Mouse (Mus musculus) spleen, adult 10 weeks (tissue): Measurements from ENCODE around the gene Olfr1508. TPM values are rescaled to one million over a fixed set of nuclear protein-coding genes. Genes with fewer than 3 reads are reported as not detected.

ENCODE experiments used
- polyA plus RNA-seq: library from polyadenylated mRNA; stranded (reverse); fragments of 350-450 nt; fragmentation: Illumina TruSeq; extraction: RNeasy Lipid Tissue Mini Kit (QIAGEN cat#74804); gene quantifications from one replicate; pipeline ENCODE4 v1.2.3, GENCODE M21; 2015; ENCODE audit warnings: low replicate concordance; ENCODE audit not compliant: insufficient read depth

Olfr1508 gene
- polyA plus RNA-seq: not detected

DNA sequence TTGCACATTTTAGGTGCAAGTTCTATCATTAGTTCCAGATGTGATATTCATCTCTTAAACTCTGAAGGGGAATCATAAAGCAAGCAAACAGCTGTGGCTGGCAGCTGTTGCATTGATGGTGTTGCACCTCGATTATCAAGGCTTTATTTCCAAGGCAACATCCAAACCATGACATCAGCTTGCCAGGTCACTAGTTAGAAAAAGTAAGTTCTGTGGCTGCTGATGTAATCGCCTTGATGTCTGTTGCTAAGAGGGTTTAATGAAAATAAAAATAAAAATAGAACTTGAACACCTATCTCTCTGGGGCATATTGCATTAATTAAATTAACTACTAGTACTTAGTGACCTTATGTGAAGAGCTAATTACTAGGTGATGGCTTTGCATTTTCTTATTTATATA is at the start of gene Olfr1508:
Gene Olfr1508 (minus strand): TSS at position 101 of the 400 bp plus-strand sequence.

DNA sequence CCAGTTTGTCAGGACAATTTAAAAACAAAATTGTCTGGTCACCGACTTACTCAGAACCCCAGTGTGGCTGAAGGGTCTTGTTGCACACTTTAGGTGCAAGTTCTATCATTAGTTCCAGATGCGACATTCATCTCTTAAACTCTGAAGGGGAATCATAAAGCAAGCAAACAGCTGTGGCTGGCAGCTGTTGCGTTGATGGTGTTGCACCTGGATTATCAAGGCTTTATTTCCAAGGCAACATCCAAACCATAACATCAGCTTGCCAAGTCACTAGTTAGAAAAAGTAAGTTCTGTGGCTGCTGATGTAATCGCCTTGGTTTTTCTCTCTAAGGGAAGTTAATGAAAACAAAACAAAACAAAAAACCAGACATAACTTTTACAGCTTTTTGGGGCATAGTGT is 28.2 kb upstream of the Olfr1508 start, which contains the start of gene Olfr1507:
Gene Olfr1507 (minus strand): TSS at position 234 of the 400 bp plus-strand sequence.

DNA sequence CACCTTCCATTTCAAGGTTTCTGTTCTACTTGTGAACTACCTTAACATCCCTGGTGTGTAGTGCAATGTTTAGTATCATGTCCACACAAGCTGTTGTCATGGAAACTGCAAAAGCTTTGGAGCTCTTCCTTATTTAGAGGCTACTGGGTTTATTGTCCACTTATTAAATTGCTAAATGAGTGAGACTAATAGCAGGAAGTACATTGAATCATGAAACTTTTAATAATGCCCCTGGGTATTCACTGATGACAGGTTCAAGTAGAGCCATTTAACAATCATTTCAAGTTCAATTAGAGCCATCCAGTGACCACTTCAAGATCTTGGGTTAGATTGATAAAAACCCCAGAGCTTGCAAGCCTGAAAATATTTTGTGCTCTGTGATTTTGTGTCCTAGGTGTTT is 24.6 kb downstream of the Olfr1508 start, which contains the start of gene Olfr1509:
Gene Olfr1509 (plus strand): TSS at position 301 of the 400 bp plus-strand sequence.

DNA sequence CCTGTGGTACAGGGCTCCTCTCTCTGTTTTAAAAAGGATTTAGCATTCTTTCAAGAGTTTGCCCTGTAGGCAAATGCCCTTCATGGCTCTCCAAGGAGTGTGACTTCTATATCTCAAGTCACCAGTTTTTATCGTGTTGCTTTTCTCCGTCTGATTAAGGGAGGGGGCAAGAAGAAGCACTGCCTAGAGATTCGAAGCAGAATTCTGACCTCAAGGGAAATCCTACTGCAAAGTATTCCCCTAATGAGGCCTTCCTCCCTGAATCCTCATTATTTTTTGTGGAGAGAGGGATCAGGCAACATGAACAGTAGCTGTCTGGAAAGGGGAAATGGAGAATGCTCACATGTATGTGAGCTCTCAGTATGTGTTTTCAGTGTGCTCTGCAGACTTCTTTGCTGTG is 53.0 kb downstream of the Olfr1508 start, which contains the start of gene Olfr1510:
Gene Olfr1510 (minus strand): TSS at position 101 of the 400 bp plus-strand sequence.

Other genes with a start within 250 kb of the Olfr1508 start
- 138 TPM for gene Chd8, start 209.7 kb downstream of the Olfr1508 start, polyA plus RNA-seq
- gene Tox4, start 188.3 kb downstream of the Olfr1508 start, polyA plus RNA-seq: 54.8 TPM
- gene Rab2b, start 187.9 kb downstream of the Olfr1508 start, polyA plus RNA-seq: 21.4 TPM
- gene Mettl3, start 162.4 kb downstream of the Olfr1508 start, polyA plus RNA-seq: 104 TPM
- gene Sall2, start 138.7 kb downstream of the Olfr1508 start, polyA plus RNA-seq: 5.9 TPM
- gene Olfr1513, start 111.1 kb downstream of the Olfr1508 start, polyA plus RNA-seq: not detected
- gene Olfr1512, start 88.3 kb downstream of the Olfr1508 start, polyA plus RNA-seq: not detected
- gene Olfr1511, start 70.1 kb downstream of the Olfr1508 start, polyA plus RNA-seq: not detected
- gene Olfr1510, start 53.1 kb downstream of the Olfr1508 start, polyA plus RNA-seq: not detected
- not detected for gene Olfr1509, start 24.5 kb downstream of the Olfr1508 start, polyA plus RNA-seq
- gene Olfr1507, start 28.3 kb upstream of the Olfr1508 start, polyA plus RNA-seq: not detected